Mouse (Mus musculus) hindbrain, postnatal 0 days (tissue): ENCODE measurements around the gene Fau. TPM values are rescaled to one million over a fixed set of nuclear protein-coding genes. Genes with fewer than 3 reads are reported as not detected.

ENCODE experiments used
- ATAC-seq: fragments of 200-750 bp; cut with Nextera tagmentation; 2 replicates; pipeline ENCODE4 v1.8.0; 2017; ENCODE audit warnings: mild to moderate bottlenecking, moderate TSS enrichment, moderate library complexity
- DNase-seq: peaks from one replicate; pipeline ENCODE4 v3.0.0-alpha.2; 2015; ENCODE audit warnings: low spot score
- H3K27ac ChIP-seq: fragments of 300-500 bp; sonication (generic); 2 replicates; pipeline ENCODE4 v1.5.1; 2014; ENCODE audit warnings: mild to moderate bottlenecking
- H3K27me3 ChIP-seq: fragments of 300-500 bp; sonication (generic); 2 replicates; pipeline ENCODE4 v1.6.1; 2014; ENCODE audit warnings: low read length, mixed read lengths; ENCODE audit not compliant: insufficient read depth
- H3K36me3 ChIP-seq: fragments of 300-500 bp; sonication (generic); 2 replicates; pipeline ENCODE4 v1.6.1; 2014; ENCODE audit warnings: low read length, mixed read lengths; ENCODE audit not compliant: insufficient read depth
- H3K4me1 ChIP-seq: fragments of 300-500 bp; sonication (generic); 2 replicates; pipeline ENCODE4 v1.6.1; 2014; ENCODE audit warnings: antibody characterized with exemption, low read length, mixed read lengths; ENCODE audit not compliant: insufficient read depth
- H3K4me2 ChIP-seq: fragments of 300-500 bp; sonication (generic); 2 replicates; pipeline ENCODE4 v1.6.1; 2014; ENCODE audit warnings: low read depth, mild to moderate bottlenecking, low read length, moderate library complexity, mixed read lengths
- H3K4me3 ChIP-seq: fragments of 300-500 bp; sonication (generic); 2 replicates; pipeline ENCODE4 v1.5.1; 2014; ENCODE audit warnings: low read length
- H3K9ac ChIP-seq: fragments of 300-500 bp; sonication (generic); replicated peaks from 2 replicates; pipeline ENCODE4 v1.6.1; 2014; ENCODE audit warnings: mild to moderate bottlenecking, low read length, moderate library complexity, mixed read lengths
- H3K9me3 ChIP-seq: fragments of 300-500 bp; sonication (generic); 2 replicates; pipeline ENCODE4 v1.6.1; 2016; ENCODE audit warnings: low read length, mixed read lengths
- CTCF ChIP-seq: IDR thresholded peaks from 2 replicates; pipeline ENCODE4 v1.5.1; 2016; ENCODE audit warnings: antibody characterized with exemption, control low read depth, low read depth
- WGBS: fragments of 180-500 bp; shearing (Covaris S2); extraction: QIAGEN DNeasy Blood & Tissue Kit; methylation state at CpG from one replicate; pipeline ENCODE4 v1.1.7; 2014; 5-methylcytosine and 5-hydroxymethylcytosine counted together
- microRNA-seq, 2 experiments: library from miRNA; unstranded; fragments of <30 nt; microRNA quantifications; one replicate each; pipeline ENCODE4; 2016
- polyA plus RNA-seq: library from polyadenylated mRNA; unstranded; fragments of >200 nt; fragmentation: Nextera tagmentation; extraction: Ambion mirVana; gene quantifications from 2 replicates; pipeline ENCODE4 v1.2.1, GENCODE M21; 2015
- total RNA-seq: library from RNA; depleted of rRNA; stranded (reverse); fragments of >200 nt; gene quantifications from 2 replicates; pipeline ENCODE4 v1.2.3, GENCODE M21; 2014; rRNA removed

Gene Fau
- total and polyA plus RNA-seq, 2 experiments from 2014 or later = 668 to 787 TPM

DNA sequence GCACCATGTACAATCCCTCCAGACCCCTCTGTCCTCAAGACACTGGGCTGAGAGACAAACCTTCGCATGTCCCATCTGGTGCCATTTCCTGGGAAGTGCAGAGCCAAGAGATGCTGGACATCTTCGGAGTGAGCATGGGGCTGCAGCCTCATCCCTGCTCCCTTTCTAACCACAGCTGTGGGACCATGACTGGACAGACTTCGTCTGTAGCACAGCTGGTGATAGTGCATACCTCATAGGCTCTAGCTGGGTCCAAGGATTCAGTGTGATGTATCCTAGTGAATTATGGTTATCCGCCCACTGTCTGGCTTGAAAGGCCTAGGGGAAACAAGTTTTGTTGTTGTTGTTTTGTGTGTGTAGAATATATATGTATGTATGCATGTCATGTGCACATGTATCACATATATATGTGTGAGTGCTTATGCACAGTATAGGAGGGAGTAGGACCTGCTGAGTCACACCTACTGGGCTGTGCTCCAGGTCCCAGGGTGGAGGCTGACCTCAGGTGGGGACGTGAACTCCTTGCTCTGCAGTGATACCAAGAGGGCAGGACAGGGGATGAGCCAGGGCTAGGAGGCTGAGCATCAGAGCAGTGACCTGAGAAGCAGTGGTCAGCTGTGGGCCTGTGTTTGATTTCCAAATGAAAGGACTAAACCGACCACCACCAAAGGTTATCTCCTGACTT, 44.7 kb downstream of the Fau start:
- H3K4me2 ChIP-seq = no peak overlapping the region
- H3K27me3 ChIP-seq = no peaks in the 10 kb centered on the region
- H3K27ac ChIP-seq = no peak overlapping the region
- no peak for TF ChIP-seq CTCF
- no peak for DNase-seq
- H3K4me1 ChIP-seq = no peaks in the 10 kb centered on the region
- no peaks in the 10 kb centered on the region for H3K9me3 ChIP-seq
- no peak overlapping the region for H3K4me3 ChIP-seq
- H3K36me3 ChIP-seq = no peaks in the 10 kb centered on the region
- WGBS = 75% methylated on average over 6 of the region's 6 CpGs
- no peak for ATAC-seq
- no peak overlapping the region for H3K9ac ChIP-seq

DNA sequence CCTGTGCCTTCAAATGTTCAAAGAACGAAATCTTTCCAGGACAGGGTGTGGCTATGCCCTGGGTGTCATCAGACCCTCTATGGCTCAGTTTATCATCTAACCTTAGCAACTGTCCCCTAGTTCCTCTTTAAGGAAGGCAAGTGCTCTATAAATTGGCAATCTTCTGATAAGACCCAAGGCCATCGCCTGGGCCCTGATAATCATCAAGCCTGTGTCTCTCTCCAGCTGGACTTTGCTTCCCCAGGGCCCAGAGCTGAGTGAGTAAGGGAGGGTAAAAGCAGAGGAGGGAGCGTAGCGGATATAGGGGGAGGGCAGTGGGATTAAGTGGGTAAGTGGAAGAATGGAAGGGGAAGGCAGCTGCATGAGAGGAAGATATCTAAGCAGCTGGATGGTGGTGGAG, 46.8 kb downstream of the Fau start:
- H3K27me3 ChIP-seq = no peaks in the 10 kb centered on the region
- no peak overlapping the region for H3K4me2 ChIP-seq
- H3K4me3 ChIP-seq = no peak overlapping the region
- no peak for TF ChIP-seq CTCF
- H3K9me3 ChIP-seq = no peaks in the 10 kb centered on the region
- DNase-seq (no peak), ATAC-seq (no peak)
- no peak overlapping the region for H3K9ac ChIP-seq
- H3K36me3 ChIP-seq = no peaks in the 10 kb centered on the region
- WGBS = 90% methylated on average over 4 of the region's 4 CpGs
- no peaks in the 10 kb centered on the region for H3K4me1 ChIP-seq
- no peak overlapping the region for H3K27ac ChIP-seq

DNA sequence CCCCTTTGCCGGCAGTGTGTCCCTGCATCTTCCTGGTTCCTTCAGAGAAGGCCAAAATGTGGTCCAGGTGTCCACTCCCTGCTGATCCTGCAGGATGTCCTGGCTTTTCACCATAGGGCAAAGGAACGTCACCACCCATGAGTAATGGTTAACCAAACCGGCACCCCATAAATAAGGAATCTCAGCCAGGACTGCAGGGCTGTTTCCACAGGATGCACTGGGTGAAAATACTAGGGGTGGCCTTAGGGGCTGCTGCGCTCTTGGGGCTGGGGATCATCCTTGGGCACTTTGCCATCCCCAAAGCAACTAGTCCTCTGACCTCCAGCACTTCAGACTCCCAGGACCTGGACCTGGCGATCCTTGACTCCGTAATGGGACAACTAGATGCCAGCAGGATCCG, 47.9 kb downstream of the Fau start, which contains the start of gene Naaladl1:
Naaladl1 (plus strand) TSS at position 197 of the 400 bp plus-strand sequence.
- no peak for DNase-seq
- H3K9ac ChIP-seq = no peak within 1 kb of the TSS
- no peak for TF ChIP-seq CTCF
- no peaks in the 10 kb centered on the region for H3K36me3 ChIP-seq
- ATAC-seq = no peak
- H3K27ac ChIP-seq = no peak within 1 kb of the TSS
- WGBS = 88% methylated on average over 7 of the region's 7 CpGs
- H3K27me3 ChIP-seq = no peaks in the 10 kb centered on the region
- H3K9me3 ChIP-seq = no peaks in the 10 kb centered on the region
- H3K4me2 ChIP-seq = no peak within 1 kb of the TSS
- H3K4me1 ChIP-seq = no peaks in the 10 kb centered on the region
- no peak within 1 kb of the TSS for H3K4me3 ChIP-seq

Small RNA genes within 50 kb of the gene (microRNA-seq; reads per million reads assigned to microRNA genes)
- gene Mir6988 = 1.2 to 2.5 reads per million in 2 experiments

Other genes starting within 250 kb of the Fau start
- 19.8 and 43.2 TPM in 2 replicates for gene Frmd8, start 182.6 kb upstream of the Fau start, total RNA-seq
- gene Frmd8, start 182.6 kb upstream of the Fau start, polyA plus RNA-seq = 12.5 and 13.7 TPM in 2 replicates
- 2.1 and 6.0 TPM in 2 replicates for gene Slc25a45, start 180.0 kb upstream of the Fau start, total RNA-seq
- gene Slc25a45, start 180.0 kb upstream of the Fau start, polyA plus RNA-seq = 1.8 and 2.8 TPM in 2 replicates
- 7.5 and 10.1 TPM in 2 replicates for gene Tigd3, start 163.7 kb upstream of the Fau start, total RNA-seq
- gene Tigd3, start 163.7 kb upstream of the Fau start, polyA plus RNA-seq = 7.1 and 7.5 TPM in 2 replicates
- 61.7 and 77.4 TPM in 2 replicates for gene Dpf2, start 144.8 kb upstream of the Fau start, total RNA-seq
- gene Dpf2, start 144.8 kb upstream of the Fau start, polyA plus RNA-seq = 69.5 and 70.2 TPM in 2 replicates
- 22.0 and 28.0 TPM in 2 replicates for gene Cdc42ep2, start 133.0 kb upstream of the Fau start, total RNA-seq
- gene Cdc42ep2, start 133.0 kb upstream of the Fau start, polyA plus RNA-seq = 17.4 and 18.0 TPM in 2 replicates
- gene Pola2, start 93.6 kb upstream of the Fau start, total RNA-seq = 23.4 and 28.9 TPM in 2 replicates
- 19.5 and 21.5 TPM in 2 replicates for gene Pola2, start 93.6 kb upstream of the Fau start, polyA plus RNA-seq
- gene Slc22a20, start 71.7 kb upstream of the Fau start, total RNA-seq = not detected in 2 replicates
- not detected in 2 replicates for gene Slc22a20, start 71.7 kb upstream of the Fau start, polyA plus RNA-seq
- gene Capn1, start 41.9 kb upstream of the Fau start, total RNA-seq = 13.6 and 15.7 TPM in 2 replicates
- gene Capn1, start 41.9 kb upstream of the Fau start, polyA plus RNA-seq = 4.6 and 4.8 TPM in 2 replicates
- 27.6 and 34.1 TPM in 2 replicates for gene Syvn1, start 11.3 kb upstream of the Fau start, total RNA-seq
- 26.8 and 29.8 TPM in 2 replicates for gene Syvn1, start 11.3 kb upstream of the Fau start, polyA plus RNA-seq
- 34.4 and 36.2 TPM in 2 replicates for gene Mrpl49, start 59 bp upstream of the Fau start, total RNA-seq
- 52.4 and 54.9 TPM in 2 replicates for gene Mrpl49, start 59 bp upstream of the Fau start, polyA plus RNA-seq
- 76.0 and 97.3 TPM in 2 replicates for gene Znhit2, start 3.3 kb downstream of the Fau start, total RNA-seq
- gene Znhit2, start 3.3 kb downstream of the Fau start, polyA plus RNA-seq = 43.2 and 46.3 TPM in 2 replicates
- 122 and 123 TPM in 2 replicates for gene Tm7sf2, start 10.5 kb downstream of the Fau start, total RNA-seq
- 57.7 and 64.2 TPM in 2 replicates for gene Tm7sf2, start 10.5 kb downstream of the Fau start, polyA plus RNA-seq
- gene Vps51, start 19.4 kb downstream of the Fau start, total RNA-seq = 100.0 and 102 TPM in 2 replicates
- gene Vps51, start 19.4 kb downstream of the Fau start, polyA plus RNA-seq = 91.2 and 92.2 TPM in 2 replicates
- not detected in 2 replicates for gene Tmem262, start 22.2 kb downstream of the Fau start, total RNA-seq
- not detected in 2 replicates for gene Tmem262, start 22.2 kb downstream of the Fau start, polyA plus RNA-seq
- gene Gm28374, start 24.4 kb downstream of the Fau start, total RNA-seq = 0.37 and 0.86 TPM in 2 replicates
- gene Gm28374, start 24.4 kb downstream of the Fau start, polyA plus RNA-seq = 0.24 and 1.1 TPM in 2 replicates
- 76.9 and 88.2 TPM in 2 replicates for gene Zfpl1, start 27.1 kb downstream of the Fau start, total RNA-seq
- 83.9 and 88.2 TPM in 2 replicates for gene Zfpl1, start 27.1 kb downstream of the Fau start, polyA plus RNA-seq
- 6.3 and 7.4 TPM in 2 replicates for gene Cdca5, start 27.1 kb downstream of the Fau start, total RNA-seq
- gene Cdca5, start 27.1 kb downstream of the Fau start, polyA plus RNA-seq = 6.1 and 7.4 TPM in 2 replicates
- gene AC131692.1, start 36.6 kb downstream of the Fau start, total RNA-seq = not detected in 2 replicates
- gene AC131692.1, start 36.6 kb downstream of the Fau start, polyA plus RNA-seq = not detected in 2 replicates
- 0.40 and 0.89 TPM in 2 replicates for gene Naaladl1, start 47.9 kb downstream of the Fau start, total RNA-seq
- gene Naaladl1, start 47.9 kb downstream of the Fau start, polyA plus RNA-seq = 0.36 and 0.43 TPM in 2 replicates
- gene Sac3d1, start 60.8 kb downstream of the Fau start, total RNA-seq = 91.0 and 91.5 TPM in 2 replicates
- gene Sac3d1, start 60.8 kb downstream of the Fau start, polyA plus RNA-seq = 50.5 and 51.9 TPM in 2 replicates
- gene Snx15, start 70.5 kb downstream of the Fau start, total RNA-seq = 71.4 and 84.4 TPM in 2 replicates
- gene Snx15, start 70.5 kb downstream of the Fau start, polyA plus RNA-seq = 60.9 and 62.7 TPM in 2 replicates
- not detected in 2 replicates for gene Batf2, start 83.1 kb downstream of the Fau start, total RNA-seq
- gene Batf2, start 83.1 kb downstream of the Fau start, polyA plus RNA-seq = 0.21 and 0.23 TPM in 2 replicates
- gene Arl2, start 83.7 kb downstream of the Fau start, total RNA-seq = 112 and 123 TPM in 2 replicates
- 151 and 155 TPM in 2 replicates for gene Arl2, start 83.7 kb downstream of the Fau start, polyA plus RNA-seq
- not detected in 2 replicates for gene Majin, start 126.5 kb downstream of the Fau start, total RNA-seq
- gene Majin, start 126.5 kb downstream of the Fau start, polyA plus RNA-seq = 0.24 TPM in 1 of 2 replicates, not detected in the other
- not detected in 2 replicates for gene Gpha2, start 168.5 kb downstream of the Fau start, total RNA-seq
- gene Gpha2, start 168.5 kb downstream of the Fau start, polyA plus RNA-seq = 0.39 and 0.60 TPM in 2 replicates
- 272 and 321 TPM in 2 replicates for gene Ppp2r5b, start 178.0 kb downstream of the Fau start, total RNA-seq
- gene Ppp2r5b, start 178.0 kb downstream of the Fau start, polyA plus RNA-seq = 149 and 160 TPM in 2 replicates
- gene Atg2a, start 183.8 kb downstream of the Fau start, total RNA-seq = 38.7 and 43.4 TPM in 2 replicates
- gene Atg2a, start 183.8 kb downstream of the Fau start, polyA plus RNA-seq = 7.6 and 8.9 TPM in 2 replicates
- gene Ehd1, start 218.9 kb downstream of the Fau start, total RNA-seq = 127 and 135 TPM in 2 replicates
- 76.5 and 77.5 TPM in 2 replicates for gene Ehd1, start 218.9 kb downstream of the Fau start, polyA plus RNA-seq
- 3.1 and 6.0 TPM in 2 replicates for gene Cdc42bpg, start 248.6 kb downstream of the Fau start, total RNA-seq
- 0.29 and 0.33 TPM in 2 replicates for gene Cdc42bpg, start 248.6 kb downstream of the Fau start, polyA plus RNA-seq